Mouse (Mus musculus) myocyte (in vitro differentiated cells): Measurements from ENCODE around the gene Slc35e3.

Experiments
- CEBPB ChIP-seq: IDR thresholded peaks from 2 replicates; pipeline ENCODE4 v1.6.1; 2011; ENCODE audit warnings: mild to moderate bottlenecking, moderate library complexity; ENCODE audit not compliant: poor library complexity, insufficient read depth, severe bottlenecking
- E2F4 ChIP-seq: IDR thresholded peaks from one replicate; pipeline ENCODE4 v1.6.1; 2011; ENCODE audit warnings: mild to moderate bottlenecking, control low read depth, moderate library complexity; ENCODE audit not compliant: insufficient read depth
- MAX ChIP-seq: IDR thresholded peaks from one replicate; pipeline ENCODE4 v1.6.1; 2011; ENCODE audit warnings: low read depth, mild to moderate bottlenecking, control low read depth
- MYOD1 ChIP-seq, 3 experiments: IDR thresholded peaks; one replicate each; pipeline ENCODE4 v1.6.1; 2011; ENCODE audit warnings: control low read depth in 2 of 3, low read depth in 2 of 3, mild to moderate bottlenecking in 2 of 3, moderate library complexity in 1 of 3; ENCODE audit not compliant: insufficient read length in 2 of 3, control insufficient read depth in 1 of 3
- MYOG ChIP-seq, 3 experiments: IDR thresholded peaks; one replicate each; pipeline ENCODE4 v1.6.1; 2011; ENCODE audit warnings: control low read depth in 2 of 3, low read depth in 2 of 3, mild to moderate bottlenecking in 2 of 3; ENCODE audit not compliant: insufficient read length in 2 of 3, control insufficient read depth in 1 of 3, insufficient read depth in 1 of 3
- POLR2A ChIP-seq: IDR thresholded peaks from one replicate; pipeline ENCODE4 v1.6.1; 2011; ENCODE audit warnings: low read depth, mild to moderate bottlenecking, control low read depth, moderate library complexity; ENCODE audit not compliant: insufficient read length
- POLR2AphosphoS2 ChIP-seq: IDR thresholded peaks from one replicate; pipeline ENCODE4 v1.6.1; 2011; ENCODE audit warnings: low read depth, control low read depth; ENCODE audit not compliant: insufficient read length
- REST ChIP-seq: IDR thresholded peaks from one replicate; pipeline ENCODE4 v1.6.1; 2011; ENCODE audit warnings: mild to moderate bottlenecking, control low read depth, moderate library complexity; ENCODE audit not compliant: insufficient read depth, insufficient read length
- SRF ChIP-seq: IDR thresholded peaks from one replicate; pipeline ENCODE4 v1.6.1; 2011; ENCODE audit warnings: low read depth; ENCODE audit not compliant: control insufficient read depth, insufficient read length
- TCF12 ChIP-seq: IDR thresholded peaks from one replicate; pipeline ENCODE4 v1.6.1; 2011; ENCODE audit warnings: mild to moderate bottlenecking, control low read depth; ENCODE audit not compliant: poor library complexity, insufficient read depth, severe bottlenecking
- USF1 ChIP-seq: IDR thresholded peaks from one replicate; pipeline ENCODE4 v1.6.1; 2011; ENCODE audit warnings: low read depth, mild to moderate bottlenecking, control low read depth, moderate library complexity

DNA sequence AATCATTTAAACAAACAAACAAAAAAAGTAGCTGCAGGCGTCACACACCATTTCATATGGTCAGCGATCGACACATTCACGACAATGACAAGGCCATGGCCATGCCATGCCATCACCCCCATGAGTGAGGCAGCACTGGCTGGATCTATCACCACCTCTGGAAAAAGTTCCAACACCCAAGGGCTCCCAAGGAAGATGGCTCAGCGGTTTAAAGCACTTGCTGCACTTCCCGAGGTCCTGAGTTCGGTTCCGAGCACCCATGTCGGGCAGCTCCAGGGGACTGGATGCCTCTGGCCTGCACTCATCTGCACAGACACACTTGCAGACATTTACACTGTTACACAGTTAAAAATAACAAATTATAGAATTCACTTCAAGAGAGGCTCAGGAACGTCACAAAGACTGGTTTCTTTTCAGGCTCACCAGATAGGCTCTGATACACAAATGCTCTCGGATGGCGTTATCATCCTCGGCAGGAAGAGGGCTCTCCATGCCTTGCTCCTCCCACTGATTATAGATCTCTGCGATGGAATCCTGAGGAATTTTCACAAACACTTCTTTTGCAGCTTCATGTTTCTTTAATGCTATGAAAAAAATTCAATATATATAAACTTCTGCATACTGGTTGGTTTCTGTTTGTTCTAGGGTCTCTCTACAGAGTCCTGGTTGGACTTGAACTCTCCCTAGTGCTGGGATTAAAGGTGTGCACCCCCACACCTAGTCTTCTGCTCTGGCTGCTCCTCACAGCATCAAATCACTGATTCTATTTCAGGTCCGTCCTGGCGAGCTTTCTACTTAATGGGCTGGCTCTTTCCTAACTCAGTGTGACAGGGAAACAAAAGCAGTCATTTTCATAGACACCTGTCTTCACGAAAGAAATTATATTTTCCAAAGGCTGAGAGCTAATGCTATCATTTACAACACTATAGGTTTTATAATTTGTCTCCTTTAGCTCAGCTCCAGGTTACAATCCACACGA, 12.9 kb upstream of the Slc35e3 start:
- TF ChIP-seq POLR2A, result no peak
- no peak for TF ChIP-seq USF1
- TF ChIP-seq MYOG (IDR thresholded peaks at IDR 0.05; ENCODE audit: control insufficient read depth in 1 of 3, insufficient read depth in 1 of 3, insufficient read length in 2 of 3, low read depth in 2 of 3), result no peak
- no peak for TF ChIP-seq MAX
- TF ChIP-seq TCF12, result no peak
- no peak for TF ChIP-seq E2F4
- TF ChIP-seq MYOD1 (IDR thresholded peaks at IDR 0.05; ENCODE audit: control insufficient read depth in 1 of 3, insufficient read length in 2 of 3, low read depth in 2 of 3), result no peak
- no peak for TF ChIP-seq POLR2AphosphoS2
- no peak for TF ChIP-seq SRF
- TF ChIP-seq CEBPB, result no peak
- no peak for TF ChIP-seq REST
